Mouse (Mus musculus): ENCODE measurements at regions not wholly inside any gene's neighbourhood (a gene's known extent, or its start where the extent isn't known, plus 50 kb on each side); places are given as distances from the start of the nearest gene placed in this dataset.
A peak's percentile ranks its signal among the peaks of the same experiment; 100 is the strongest.

- dilution Hi-C loops (cut with MboI; ENCODE audit: extremely low pct_ligation_motif_present, extremely low pct_unique_long_range_greater_than_20kb, low sequenced_read_pairs) (no loop called here), in situ Hi-C loops (cut with MboI; ENCODE audit: low pct_ligation_motif_present, low pct_unique_long_range_greater_than_20kb, low sequenced_read_pairs) (no loop called here)
- no peak overlapping the region for H3K4me3 ChIP-seq (replicated peaks in 1 of 3; ENCODE audit: low read depth in 2 of 3, low read length in 2 of 3, poor library complexity in 1 of 3)
- H3K4me1 ChIP-seq (ENCODE audit: control insufficient read depth in 1 of 2, insufficient read depth in 2 of 2): no peaks in the 10 kb centered on the region
- no peaks in the 10 kb centered on the region; the same call in 1 of the 2 replicates for H3K79me2 ChIP-seq (replicated peaks; ENCODE audit: control insufficient read depth, extremely low read depth, insufficient read depth, poor library complexity, severe bottlenecking)
- no peak overlapping the region for H3K4me2 ChIP-seq (ENCODE audit: insufficient read depth, low read depth, poor library complexity, severe bottlenecking)
- no peak for DNase-seq (ENCODE audit: extremely low read depth)
- H3K36me3 ChIP-seq (replicated peaks in 1 of 2; ENCODE audit: control insufficient read depth in 1 of 2, insufficient read depth in 1 of 2, low read length in 1 of 2): no peaks in the 10 kb centered on the region
- H3K9ac ChIP-seq (ENCODE audit: insufficient read depth, low read depth): no peak overlapping the region
- H3K27me3 ChIP-seq (replicated peaks): no peaks in the 10 kb centered on the region
- H3K27ac ChIP-seq (ENCODE audit: insufficient read depth, low read depth): no peak overlapping the region
- no peak for TF ChIP-seq MXI1 (IDR thresholded peaks at IDR 0.05; ENCODE audit: low read depth, low read length)
- TF ChIP-seq MYC (IDR thresholded peaks at IDR 0.05; ENCODE audit: low read depth, low read length): no peak
- no peak for TF ChIP-seq POLR2AphosphoS2 (IDR thresholded peaks at IDR 0.05; ENCODE audit: low read depth, low read length)
- TF ChIP-seq ZNF384 (IDR thresholded peaks at IDR 0.05; ENCODE audit: low read depth, low read length): no peak
- no peak for TF ChIP-seq NELFE (IDR thresholded peaks at IDR 0.05; ENCODE audit: low read depth, low read length)
- no peak for TF ChIP-seq USF1 (IDR thresholded peaks at IDR 0.05; ENCODE audit: low read depth, low read length)
- no peak for TF ChIP-seq MEF2A (IDR thresholded peaks at IDR 0.05; ENCODE audit: borderline replicate concordance, low read depth, low read length)
- TF ChIP-seq RCOR1 (conservative IDR thresholded peaks at IDR 0.05; ENCODE audit: low read depth, low read length): no peak
- TF ChIP-seq MAFK (IDR thresholded peaks at IDR 0.05; ENCODE audit: insufficient replicate concordance, low read length): no peak
- no peak for TF ChIP-seq GABPA (IDR thresholded peaks at IDR 0.05; ENCODE audit: insufficient replicate concordance, low read depth, low read length)
- no peak for TF ChIP-seq BHLHE40 (IDR thresholded peaks at IDR 0.05; ENCODE audit: low read depth, low read length)
- no peak for TF ChIP-seq ELF1 (IDR thresholded peaks at IDR 0.05; ENCODE audit: low read depth, low read length)
- H3K9me3 ChIP-seq (replicated peaks; ENCODE audit: low read length): no peaks in the 10 kb centered on the region
Measured at GRCm38 (mm10) chr10:24478535-24478934, 116.7 kb upstream of the Ccn2 start.

GRCm38 (mm10) chr10:24479148-24479547 lies 116.1 kb upstream of the Ccn2 start:
- Histone ChIP-seq H3K4me1 (ENCODE audit: control insufficient read depth in 1 of 2, insufficient read depth in 2 of 2) (no peaks in the 10 kb centered on the region), H3K27me3 (replicated peaks) (no peaks in the 10 kb centered on the region), H3K9me3 (replicated peaks; ENCODE audit: low read length) (no peaks in the 10 kb centered on the region), H3K9ac (ENCODE audit: insufficient read depth, low read depth) (no peak overlapping the region), H3K27ac (ENCODE audit: insufficient read depth, low read depth) (no peak overlapping the region), H3K4me3 (replicated peaks in 1 of 3; ENCODE audit: low read depth in 2 of 3, low read length in 2 of 3, poor library complexity in 1 of 3) (no peak overlapping the region), H3K79me2 (replicated peaks; ENCODE audit: control insufficient read depth, extremely low read depth, insufficient read depth, poor library complexity, severe bottlenecking) (no peaks in the 10 kb centered on the region; the same call in 1 of the 2 replicates), H3K4me2 (ENCODE audit: insufficient read depth, low read depth, poor library complexity, severe bottlenecking) (no peak overlapping the region), H3K36me3 (replicated peaks in 1 of 2; ENCODE audit: control insufficient read depth in 1 of 2, insufficient read depth in 1 of 2, low read length in 1 of 2) (no peaks in the 10 kb centered on the region)
- TF ChIP-seq CHD2 (IDR thresholded peaks at IDR 0.05; ENCODE audit: low read length): no peak
- DNase-seq (ENCODE audit: extremely low read depth): no peak
- in situ Hi-C loops (cut with MboI; ENCODE audit: low pct_ligation_motif_present, low pct_unique_long_range_greater_than_20kb, low sequenced_read_pairs): no loop called here
- dilution Hi-C loops (cut with MboI; ENCODE audit: extremely low pct_ligation_motif_present, extremely low pct_unique_long_range_greater_than_20kb, low sequenced_read_pairs): no loop called here

- TF ChIP-seq MAFK (IDR thresholded peaks at IDR 0.05; ENCODE audit: insufficient replicate concordance, low read length) (peak; percentile 78; the same call in 1 of the 2 replicates), USF1 (IDR thresholded peaks at IDR 0.05; ENCODE audit: low read depth, low read length) (no peak)
- no peaks in the 10 kb centered on the region for H3K36me3 ChIP-seq (replicated peaks in 1 of 2; ENCODE audit: control insufficient read depth in 1 of 2, insufficient read depth in 1 of 2, low read length in 1 of 2)
- DNase-seq (ENCODE audit: extremely low read depth): no peak
- dilution Hi-C loops (cut with MboI; ENCODE audit: extremely low pct_ligation_motif_present, extremely low pct_unique_long_range_greater_than_20kb, low sequenced_read_pairs) (no loop called here), in situ Hi-C loops (cut with MboI; ENCODE audit: low pct_ligation_motif_present, low pct_unique_long_range_greater_than_20kb, low sequenced_read_pairs) (no loop called here)
- no peak overlapping the region for H3K27ac ChIP-seq (ENCODE audit: insufficient read depth, low read depth)
- H3K79me2 ChIP-seq (replicated peaks; ENCODE audit: control insufficient read depth, extremely low read depth, insufficient read depth, poor library complexity, severe bottlenecking): no peaks in the 10 kb centered on the region; the same call in 1 of the 2 replicates
- H3K9ac ChIP-seq (ENCODE audit: insufficient read depth, low read depth): no peak overlapping the region
- H3K9me3 ChIP-seq (replicated peaks; ENCODE audit: low read length): no peaks in the 10 kb centered on the region
- no peak overlapping the region for H3K4me2 ChIP-seq (ENCODE audit: insufficient read depth, low read depth, poor library complexity, severe bottlenecking)
- no peak overlapping the region for H3K4me3 ChIP-seq (replicated peaks in 1 of 3; ENCODE audit: low read depth in 2 of 3, low read length in 2 of 3, poor library complexity in 1 of 3)
- no peaks in the 10 kb centered on the region for H3K27me3 ChIP-seq (replicated peaks)
- H3K4me1 ChIP-seq (ENCODE audit: control insufficient read depth in 1 of 2, insufficient read depth in 2 of 2): no peaks in the 10 kb centered on the region
Measured at GRCm38 (mm10) chr10:24481926-24482612, 113.2 kb upstream of the Ccn2 start.

Measured in CH12.LX (cell line).